Mouse (Mus musculus): ENCODE measurements around the gene 2510002D24Rik. TPM values are rescaled to one million over a fixed set of nuclear protein-coding genes. Genes with fewer than 3 reads are reported as not detected.

Gene 2510002D24Rik
- polyA plus RNA-seq, 1 experiment from 2014 or later, result 34.1 TPM

GRCm38 (mm10) chr16:18876091-18876441 is 39.7 kb downstream of the 2510002D24Rik start:
- under 1% methylated on average over 17 of the region's 17 CpGs for whole genome bisulfite sequencing
- Histone ChIP-seq H3K9me3 (ENCODE audit: control insufficient read depth, low read length) (no peaks in the 10 kb centered on the region), H3K9ac (ENCODE audit: low read length) (peak overlapping the region; percentile 90), H3K27ac (replicated peaks) (peak overlapping the region; percentile 96), H3K4me1 (replicated peaks; ENCODE audit: control insufficient read depth, insufficient read depth) (no peaks in the 10 kb centered on the region), H3K27me3 (ENCODE audit: control insufficient read depth, insufficient read depth, low read length) (no peaks in the 10 kb centered on the region), H3K4me3 (ENCODE audit: low read depth, low read length) (peak overlapping the region; percentile 79), H3K36me3 (ENCODE audit: control insufficient read depth, insufficient read depth, low read length) (peaks cover 7% of the 10 kb centered on the region), H3K4me2 (replicated peaks; ENCODE audit: low read depth) (peak overlapping the region; percentile 90)
- TF ChIP-seq CTCF (IDR thresholded peaks at IDR 0.05; ENCODE audit: low read depth), result no peak
- no peak for TF ChIP-seq EP300 (optimal IDR thresholded peaks at IDR 0.05)
- DNase-seq (ENCODE audit: low spot score), result no peak
- ATAC-seq (ENCODE audit: low FRiP score, low TSS enrichment), result no peak; the same call in 1 of the 2 replicates

GRCm38 (mm10) chr16:18876442-18877308 is 40.3 kb downstream of the 2510002D24Rik start, which contains the start of the genes Mrpl40 and Hira:
TSS of gene Mrpl40 (minus strand) at chr16:18876862.
TSS of gene Hira (plus strand) at chr16:18877037.
- peak; percentile 96 for DNase-seq (ENCODE audit: low spot score)
- Histone ChIP-seq H3K4me3 (ENCODE audit: low read depth, low read length) (peak within 1 kb of the TSS; percentile 79), H3K36me3 (ENCODE audit: control insufficient read depth, insufficient read depth, low read length) (peaks cover 7% of the 10 kb centered on the region), H3K9me3 (ENCODE audit: control insufficient read depth, low read length) (no peaks in the 10 kb centered on the region), H3K27me3 (ENCODE audit: control insufficient read depth, insufficient read depth, low read length) (no peaks in the 10 kb centered on the region), H3K9ac (ENCODE audit: low read length) (peak within 1 kb of the TSS; percentile 90), H3K4me2 (replicated peaks; ENCODE audit: low read depth) (peak within 1 kb of the TSS; percentile 90), H3K27ac (replicated peaks) (peak within 1 kb of the TSS; percentile 96), H3K4me1 (replicated peaks; ENCODE audit: control insufficient read depth, insufficient read depth) (no peaks in the 10 kb centered on the region)
- under 1% methylated on average over 78 of the region's 93 CpGs for WGBS
- TF ChIP-seq CTCF (IDR thresholded peaks at IDR 0.05; ENCODE audit: low read depth) (no peak), EP300 (optimal IDR thresholded peaks at IDR 0.05) (peak; percentile 68)
- ATAC-seq (ENCODE audit: low FRiP score, low TSS enrichment), result peak; percentile 97

GRCm38 (mm10) chr16:18877386-18878090 is 41.2 kb downstream of the 2510002D24Rik start:
- no peak for TF ChIP-seq EP300 (optimal IDR thresholded peaks at IDR 0.05)
- peak; percentile 67 for TF ChIP-seq CTCF (IDR thresholded peaks at IDR 0.05; ENCODE audit: low read depth)
- no peaks in the 10 kb centered on the region for H3K27me3 ChIP-seq (ENCODE audit: control insufficient read depth, insufficient read depth, low read length)
- no peaks in the 10 kb centered on the region for H3K9me3 ChIP-seq (ENCODE audit: control insufficient read depth, low read length)
- H3K4me1 ChIP-seq (replicated peaks; ENCODE audit: control insufficient read depth, insufficient read depth), result no peaks in the 10 kb centered on the region
- 0 out of 2 replicates have a peak, but pooled peaks cover 2% of the 10 kb centered on the region for H3K36me3 ChIP-seq (ENCODE audit: control insufficient read depth, insufficient read depth, low read length)
- H3K4me2 ChIP-seq (replicated peaks; ENCODE audit: low read depth), result peak overlapping the region; percentile 90
- under 1% methylated on average over 41 of the region's 43 CpGs for WGBS
- H3K9ac ChIP-seq (ENCODE audit: low read length), result peak overlapping the region; percentile 90
- H3K27ac ChIP-seq (replicated peaks), result peak overlapping the region; percentile 96
- peak; percentile 67 for DNase-seq (ENCODE audit: low spot score)
- H3K4me3 ChIP-seq (ENCODE audit: low read depth, low read length), result peak overlapping the region; percentile 79
- ATAC-seq (ENCODE audit: low FRiP score, low TSS enrichment), result peak; percentile 28; the same call in 1 of the 2 replicates

- H3K27me3 ChIP-seq (ENCODE audit: control insufficient read depth, insufficient read depth, low read length), result no peaks in the 10 kb centered on the region
- no peaks in the 10 kb centered on the region for H3K9me3 ChIP-seq (ENCODE audit: control insufficient read depth, low read length)
- H3K9ac ChIP-seq (ENCODE audit: low read length), result peak overlapping the region; percentile 90
- H3K27ac ChIP-seq (replicated peaks), result peak overlapping the region; percentile 96
- no peaks in the 10 kb centered on the region for H3K4me1 ChIP-seq (replicated peaks; ENCODE audit: control insufficient read depth, insufficient read depth)
- TF ChIP-seq CTCF (IDR thresholded peaks at IDR 0.05; ENCODE audit: low read depth) (no peak; the same call in 1 of the 2 replicates), EP300 (optimal IDR thresholded peaks at IDR 0.05) (no peak)
- ATAC-seq (ENCODE audit: low FRiP score, low TSS enrichment) (no peak), DNase-seq (ENCODE audit: low spot score) (no peak)
- WGBS, result 21% methylated on average over 20 of the region's 20 CpGs
- H3K4me3 ChIP-seq (ENCODE audit: low read depth, low read length), result peak overlapping the region; percentile 79
- 0 out of 2 replicates have a peak, but pooled peaks cover 2% of the 10 kb centered on the region for H3K36me3 ChIP-seq (ENCODE audit: control insufficient read depth, insufficient read depth, low read length)
- H3K4me2 ChIP-seq (replicated peaks; ENCODE audit: low read depth), result peak overlapping the region; percentile 90
Observed at GRCm38 (mm10) chr16:18878091-18878720, 41.8 kb downstream of the 2510002D24Rik start.

GRCm38 (mm10) chr16:18884044-18884443 is 47.7 kb downstream of the 2510002D24Rik start:
- Histone ChIP-seq H3K9me3 (ENCODE audit: control insufficient read depth, low read length) (no peaks in the 10 kb centered on the region), H3K4me3 (ENCODE audit: low read depth, low read length) (no peak overlapping the region), H3K4me1 (replicated peaks; ENCODE audit: control insufficient read depth, insufficient read depth) (no peaks in the 10 kb centered on the region), H3K27ac (replicated peaks) (no peak overlapping the region), H3K27me3 (ENCODE audit: control insufficient read depth, insufficient read depth, low read length) (no peaks in the 10 kb centered on the region), H3K4me2 (replicated peaks; ENCODE audit: low read depth) (no peak overlapping the region), H3K36me3 (ENCODE audit: control insufficient read depth, insufficient read depth, low read length) (no peaks in the 10 kb centered on the region), H3K9ac (ENCODE audit: low read length) (no peak overlapping the region)
- no peak for DNase-seq (ENCODE audit: low spot score)
- no peak for TF ChIP-seq EP300 (optimal IDR thresholded peaks at IDR 0.05)
- TF ChIP-seq CTCF (IDR thresholded peaks at IDR 0.05; ENCODE audit: low read depth), result no peak
- no peak for ATAC-seq (ENCODE audit: low FRiP score, low TSS enrichment)

Other genes with a start within 250 kb of the 2510002D24Rik start
- 0.34 TPM in 2 replicates for gene Tbx1, start 245.9 kb upstream of the 2510002D24Rik start, polyA plus RNA-seq (2015; fragmentation: Nextera tagmentation; extraction: Ambion mirVana)
- 4.6 and 5.4 TPM in 2 replicates for gene Gp1bb, start 214.2 kb upstream of the 2510002D24Rik start, polyA plus RNA-seq (2015; fragmentation: Nextera tagmentation; extraction: Ambion mirVana)
- gene Gm49601, start 210.2 kb upstream of the 2510002D24Rik start, polyA plus RNA-seq (2015; fragmentation: Nextera tagmentation; extraction: Ambion mirVana), result 0.97 and 1.5 TPM in 2 replicates
- gene Sept5, start 206.6 kb upstream of the 2510002D24Rik start, polyA plus RNA-seq (2015; fragmentation: Nextera tagmentation; extraction: Ambion mirVana), result 38.0 and 38.8 TPM in 2 replicates
- gene Cldn5, start 59.7 kb upstream of the 2510002D24Rik start, polyA plus RNA-seq (2015; fragmentation: Nextera tagmentation; extraction: Ambion mirVana), result 19.7 and 23.6 TPM in 2 replicates
- 67.2 and 70.5 TPM in 2 replicates for gene Ufd1, start 24.8 kb upstream of the 2510002D24Rik start, polyA plus RNA-seq (2015; fragmentation: Nextera tagmentation; extraction: Ambion mirVana)
- gene Cdc45, start 24.6 kb upstream of the 2510002D24Rik start, polyA plus RNA-seq (2015; fragmentation: Nextera tagmentation; extraction: Ambion mirVana), result 8.8 and 10.1 TPM in 2 replicates
- gene Gm28539, start within 50 bp of the 2510002D24Rik start, polyA plus RNA-seq (2015; fragmentation: Nextera tagmentation; extraction: Ambion mirVana), result not detected in 2 replicates
- 74.9 and 77.1 TPM in 2 replicates for gene Mrpl40, start 40.3 kb downstream of the 2510002D24Rik start, polyA plus RNA-seq (2015; fragmentation: Nextera tagmentation; extraction: Ambion mirVana)
- 5.7 and 6.4 TPM in 2 replicates for gene Hira, start 40.5 kb downstream of the 2510002D24Rik start, polyA plus RNA-seq (2015; fragmentation: Nextera tagmentation; extraction: Ambion mirVana)

All from stomach, postnatal 0 days (tissue).